Mouse (Mus musculus): ENCODE data around the gene Adar.

GRCm38 (mm10) chr3:89776001-89776400 is 61.2 kb downstream of the Adar start:
- TF ChIP-seq ZNF384 (IDR thresholded peaks at IDR 0.05; ENCODE audit: low read depth, low read length): no peak
- TF ChIP-seq MYC (IDR thresholded peaks at IDR 0.05; ENCODE audit: low read depth, low read length): no peak
- no peak for TF ChIP-seq CTCF (conservative IDR thresholded peaks at IDR 0.05 in 1 of 2, IDR thresholded peaks at IDR 0.05 in 1 of 2; ENCODE audit: low read depth in 2 of 2, low read length in 2 of 2)
- TF ChIP-seq POLR2A (IDR thresholded peaks at IDR 0.05; ENCODE audit: low read depth, low read length): no peak
- no peak for TF ChIP-seq ZKSCAN1 (IDR thresholded peaks at IDR 0.05; ENCODE audit: borderline replicate concordance, low read depth, low read length)
- no peak for TF ChIP-seq MXI1 (IDR thresholded peaks at IDR 0.05; ENCODE audit: low read depth, low read length)
- no peak for TF ChIP-seq CHD1 (IDR thresholded peaks at IDR 0.05; ENCODE audit: low read depth, low read length)
